Mouse (Mus musculus): ENCODE measurements at regions not wholly inside any gene's neighbourhood (a gene's known extent, or its start where the extent isn't known, plus 50 kb on each side); places are given as distances from the start of the nearest gene placed in this dataset.

- Histone ChIP-seq H3K27ac (ENCODE audit: insufficient read depth, low read length) (no peak overlapping the region), H3K4me3 (replicated peaks; ENCODE audit: insufficient read depth, low read depth, low read length) (no peak overlapping the region), H3K27me3 (ENCODE audit: control insufficient read depth, insufficient read depth, low read length) (no peaks in the 10 kb centered on the region; the same call in 1 of the 2 replicates), H3K4me1 (ENCODE audit: control insufficient read depth, insufficient read depth, low read length) (no peaks in the 10 kb centered on the region)
- WGBS: 33% methylated on average over 1 of the region's 1 CpGs
- no peak for TF ChIP-seq POLR2A (IDR thresholded peaks at IDR 0.05; ENCODE audit: borderline replicate concordance, insufficient read depth, low read length)
- TF ChIP-seq CTCF (IDR thresholded peaks at IDR 0.05; ENCODE audit: borderline replicate concordance, insufficient read depth, low read depth, low read length): no peak
- no peak for DNase-seq
Observed at GRCm38 (mm10) chr6:33117877-33118276, 57.8 kb upstream of the Chchd3 start.

- DNase-seq: no peak
- Histone ChIP-seq H3K4me3 (replicated peaks; ENCODE audit: insufficient read depth, low read depth, low read length) (no peak overlapping the region), H3K4me1 (ENCODE audit: control insufficient read depth, insufficient read depth, low read length) (no peaks in the 10 kb centered on the region), H3K27ac (ENCODE audit: insufficient read depth, low read length) (no peak overlapping the region), H3K27me3 (ENCODE audit: control insufficient read depth, insufficient read depth, low read length) (no peaks in the 10 kb centered on the region; the same call in 1 of the 2 replicates)
- no peak for TF ChIP-seq POLR2A (IDR thresholded peaks at IDR 0.05; ENCODE audit: borderline replicate concordance, insufficient read depth, low read length)
Observed at GRCm38 (mm10) chr6:33120581-33120980, 60.5 kb upstream of the Chchd3 start.

GRCm38 (mm10) chr6:33126574-33126973 lies 66.5 kb upstream of the Chchd3 start:
- Histone ChIP-seq H3K27me3 (ENCODE audit: control insufficient read depth, insufficient read depth, low read length) (no peaks in the 10 kb centered on the region; the same call in 1 of the 2 replicates), H3K4me1 (ENCODE audit: control insufficient read depth, insufficient read depth, low read length) (no peaks in the 10 kb centered on the region), H3K27ac (ENCODE audit: insufficient read depth, low read length) (no peak overlapping the region), H3K4me3 (replicated peaks; ENCODE audit: insufficient read depth, low read depth, low read length) (no peak overlapping the region)
- 8% methylated on average over 8 of the region's 8 CpGs for WGBS
- peak; percentile 70 for TF ChIP-seq CTCF (IDR thresholded peaks at IDR 0.05; ENCODE audit: borderline replicate concordance, insufficient read depth, low read depth, low read length)
- TF ChIP-seq POLR2A (IDR thresholded peaks at IDR 0.05; ENCODE audit: borderline replicate concordance, insufficient read depth, low read length): no peak
- DNase-seq: peak; percentile 54 to 65

- WGBS: 65% methylated on average over 7 of the region's 7 CpGs
- H3K4me1 ChIP-seq (ENCODE audit: control insufficient read depth, insufficient read depth, low read length): no peaks in the 10 kb centered on the region
- TF ChIP-seq POLR2A (IDR thresholded peaks at IDR 0.05; ENCODE audit: borderline replicate concordance, insufficient read depth, low read length) (no peak), CTCF (IDR thresholded peaks at IDR 0.05; ENCODE audit: borderline replicate concordance, insufficient read depth, low read depth, low read length) (no peak)
Observed at GRCm38 (mm10) chr6:33136906-33137305, 76.8 kb upstream of the Chchd3 start.

GRCm38 (mm10) chr6:33137823-33138222 lies 77.8 kb upstream of the Chchd3 start:
- Histone ChIP-seq H3K4me1 (ENCODE audit: control insufficient read depth, insufficient read depth, low read length) (no peaks in the 10 kb centered on the region), H3K27ac (ENCODE audit: insufficient read depth, low read length) (no peak overlapping the region), H3K27me3 (ENCODE audit: control insufficient read depth, insufficient read depth, low read length) (no peaks in the 10 kb centered on the region), H3K4me3 (replicated peaks; ENCODE audit: insufficient read depth, low read depth, low read length) (no peak overlapping the region)
- DNase-seq: no peak
- 50% methylated on average over 8 of the region's 8 CpGs for WGBS
- TF ChIP-seq CTCF (IDR thresholded peaks at IDR 0.05; ENCODE audit: borderline replicate concordance, insufficient read depth, low read depth, low read length) (no peak), POLR2A (IDR thresholded peaks at IDR 0.05; ENCODE audit: borderline replicate concordance, insufficient read depth, low read length) (no peak)

More at GRCm38 (mm10) chr6:33136906-33137305, 76.8 kb upstream of the Chchd3 start:
- Histone ChIP-seq H3K4me3 (replicated peaks; ENCODE audit: insufficient read depth, low read depth, low read length) (no peak overlapping the region), H3K27ac (ENCODE audit: insufficient read depth, low read length) (no peak overlapping the region), H3K27me3 (ENCODE audit: control insufficient read depth, insufficient read depth, low read length) (no peaks in the 10 kb centered on the region)
- DNase-seq: no peak

GRCm38 (mm10) chr6:33166479-33166878 lies 82.4 kb upstream of the Exoc4 start:
- no peak overlapping the region for H3K4me3 ChIP-seq (replicated peaks; ENCODE audit: insufficient read depth, low read depth, low read length)
- H3K4me1 ChIP-seq (ENCODE audit: control insufficient read depth, insufficient read depth, low read length): no peaks in the 10 kb centered on the region
- no peak for TF ChIP-seq POLR2A (IDR thresholded peaks at IDR 0.05; ENCODE audit: borderline replicate concordance, insufficient read depth, low read length)
- no peak overlapping the region for H3K27ac ChIP-seq (ENCODE audit: insufficient read depth, low read length)
- no peak for DNase-seq
- no peaks in the 10 kb centered on the region; the same call in 1 of the 2 replicates for H3K27me3 ChIP-seq (ENCODE audit: control insufficient read depth, insufficient read depth, low read length)
- 18% methylated on average over 11 of the region's 11 CpGs for WGBS

- Histone ChIP-seq H3K4me3 (replicated peaks; ENCODE audit: insufficient read depth, low read depth, low read length) (no peak overlapping the region), H3K4me1 (ENCODE audit: control insufficient read depth, insufficient read depth, low read length) (no peaks in the 10 kb centered on the region), H3K27ac (ENCODE audit: insufficient read depth, low read length) (no peak overlapping the region), H3K27me3 (ENCODE audit: control insufficient read depth, insufficient read depth, low read length) (no peaks in the 10 kb centered on the region)
- no peak for TF ChIP-seq CTCF (IDR thresholded peaks at IDR 0.05; ENCODE audit: borderline replicate concordance, insufficient read depth, low read depth, low read length)
- TF ChIP-seq POLR2A (IDR thresholded peaks at IDR 0.05; ENCODE audit: borderline replicate concordance, insufficient read depth, low read length): no peak
- DNase-seq: no peak
- WGBS: 58% methylated on average over 12 of the region's 12 CpGs
Observed at GRCm38 (mm10) chr6:33173606-33174005, 75.3 kb upstream of the Exoc4 start.

GRCm38 (mm10) chr6:33174616-33175015 lies 74.3 kb upstream of the Exoc4 start:
- Histone ChIP-seq H3K4me3 (replicated peaks; ENCODE audit: insufficient read depth, low read depth, low read length) (no peak overlapping the region), H3K27me3 (ENCODE audit: control insufficient read depth, insufficient read depth, low read length) (no peaks in the 10 kb centered on the region), H3K4me1 (ENCODE audit: control insufficient read depth, insufficient read depth, low read length) (no peaks in the 10 kb centered on the region), H3K27ac (ENCODE audit: insufficient read depth, low read length) (no peak overlapping the region)
- DNase-seq: no peak
- WGBS: 70% methylated on average over 6 of the region's 6 CpGs
- TF ChIP-seq CTCF (IDR thresholded peaks at IDR 0.05; ENCODE audit: borderline replicate concordance, insufficient read depth, low read depth, low read length): peak; percentile 33; the same call in 1 of the 2 replicates
- TF ChIP-seq POLR2A (IDR thresholded peaks at IDR 0.05; ENCODE audit: borderline replicate concordance, insufficient read depth, low read length): no peak
